Comparison of ENCODE assay signal across 9 mouse cellular contexts in genomic region chr16:17776828-17777227, GRCm38 (mm10). TPM values are rescaled to one million over a fixed set of nuclear protein-coding genes. Genes with fewer than 3 reads are reported as not detected.
DNase-seq lines count a peak whose midpoint lies in the region; ATAC-seq and TF ChIP-seq lines count a peak whose summit lies in the region.
"Had no signal": no experiment of that assay in that cellular context is flagged by ENCODE, and none has a peak within 500 bp of the region (broad histone marks: within the 10 kb centered on the region; RNA-seq: fewer than 3 reads in every experiment).

No protein-coding gene starts in this region.

- no peaks in the 10 kb centered on the region for H3K9me3 ChIP-seq in forebrain, embryonic 14.5 days (replicated peaks; ENCODE audit: control insufficient read depth, low read length)
- H3K9me3 ChIP-seq in forebrain, embryonic 12.5 days: no peaks in the 10 kb centered on the region
- no peaks in the 10 kb centered on the region for H3K9me3 ChIP-seq in midbrain, embryonic 11.5 days (ENCODE audit: control insufficient read depth, low read length)
- H3K9me3 ChIP-seq in midbrain, embryonic 15.5 days: no peaks in the 10 kb centered on the region
- H3K9me3 ChIP-seq: neural tube, embryonic 12.5 days had no signal

- H3K4me1 ChIP-seq in forebrain, embryonic 14.5 days (ENCODE audit: control insufficient read depth, insufficient read depth, low read length): no peaks in the 10 kb centered on the region
- H3K4me1 ChIP-seq in forebrain, embryonic 12.5 days: no peaks in the 10 kb centered on the region
- H3K4me1 ChIP-seq in midbrain, embryonic 11.5 days (ENCODE audit: control insufficient read depth, insufficient read depth, low read length): no peaks in the 10 kb centered on the region
- no peaks in the 10 kb centered on the region for H3K4me1 ChIP-seq in midbrain, embryonic 15.5 days
- no peaks in the 10 kb centered on the region for H3K4me1 ChIP-seq in bone marrow, adult 2 months (ENCODE audit: control insufficient read depth, insufficient read depth, low read length)
- H3K4me1 ChIP-seq: neural tube, embryonic 12.5 days had no signal

- TF ChIP-seq POLR2A in bone marrow, adult 2 months (IDR thresholded peaks at IDR 0.05; ENCODE audit: borderline replicate concordance, control insufficient read depth, low read depth, low read length): no peak

- H3K4me2 ChIP-seq in forebrain, embryonic 14.5 days (ENCODE audit: low read length): no peak overlapping the region
- H3K4me2 ChIP-seq in forebrain, embryonic 12.5 days: no peak overlapping the region
- H3K4me2 ChIP-seq in midbrain, embryonic 11.5 days: no peak overlapping the region
- H3K4me2 ChIP-seq in midbrain, embryonic 15.5 days: no peak overlapping the region
- H3K4me2 ChIP-seq: neural tube, embryonic 12.5 days had no signal

- 65% methylated on average over 11 of the region's 11 CpGs for WGBS in forebrain, embryonic 14.5 days
- 65% methylated on average over 11 of the region's 11 CpGs for WGBS in forebrain, embryonic 12.5 days
- WGBS in midbrain, embryonic 11.5 days: 63% methylated on average over 11 of the region's 11 CpGs
- WGBS in midbrain, embryonic 15.5 days: 66% methylated on average over 11 of the region's 11 CpGs
- WGBS in bone marrow, adult 2 months: 75% methylated on average over 11 of the region's 11 CpGs

- peaks cover 65% of the 10 kb centered on the region for H3K36me3 ChIP-seq in forebrain, embryonic 14.5 days (ENCODE audit: control insufficient read depth, insufficient read depth, low read length)
- peaks cover 70% of the 10 kb centered on the region for H3K36me3 ChIP-seq in forebrain, embryonic 12.5 days (replicated peaks)
- peaks cover 4% of the 10 kb centered on the region; the same call in 1 of the 2 replicates for H3K36me3 ChIP-seq in midbrain, embryonic 11.5 days (ENCODE audit: control insufficient read depth, insufficient read depth, low read length)
- H3K36me3 ChIP-seq in midbrain, embryonic 15.5 days (replicated peaks): peaks cover 32% of the 10 kb centered on the region

- H3K9ac ChIP-seq in forebrain, embryonic 14.5 days (ENCODE audit: low read length): no peak overlapping the region
- no peak overlapping the region for H3K9ac ChIP-seq in forebrain, embryonic 12.5 days
- no peak overlapping the region for H3K9ac ChIP-seq in midbrain, embryonic 11.5 days (ENCODE audit: low read length)
- no peak overlapping the region for H3K9ac ChIP-seq in midbrain, embryonic 15.5 days
- H3K9ac ChIP-seq: neural tube, embryonic 12.5 days had no signal

- peak; percentile 27 for DNase-seq in forebrain, embryonic 14.5 days (ENCODE audit: low spot score)
- peak; percentile 88 for DNase-seq in midbrain, embryonic 11.5 days (ENCODE audit: low spot score, missing footprints)
- peak; percentile 54 for DNase-seq in lung, postnatal 14 days
- no peak for DNase-seq in left cerebral cortex, adult 11 months (ENCODE audit: low spot score)
- DNase-seq in frontal cortex, postnatal 10 days (ENCODE audit: low spot score in 2 of 2): no peak

- peak; percentile 43 for TF ChIP-seq CTCF in bone marrow, adult 2 months (IDR thresholded peaks at IDR 0.05; ENCODE audit: control insufficient read depth, insufficient read depth, low read length)

- H3K4me3 ChIP-seq in forebrain, embryonic 14.5 days (ENCODE audit: low read depth, low read length): no peak overlapping the region
- no peak overlapping the region for H3K4me3 ChIP-seq in forebrain, embryonic 12.5 days (replicated peaks)
- no peak overlapping the region for H3K4me3 ChIP-seq in midbrain, embryonic 11.5 days (ENCODE audit: low read depth, low read length)
- H3K4me3 ChIP-seq in midbrain, embryonic 15.5 days: no peak overlapping the region
- no peak overlapping the region for H3K4me3 ChIP-seq in bone marrow, adult 2 months (replicated peaks; ENCODE audit: control insufficient read depth, low read depth, low read length)
- H3K4me3 ChIP-seq: neural tube, embryonic 12.5 days had no signal

- ATAC-seq in forebrain, embryonic 14.5 days: no peak
- ATAC-seq in forebrain, embryonic 12.5 days (ENCODE audit: low FRiP score): no peak
- no peak for ATAC-seq in midbrain, embryonic 11.5 days (ENCODE audit: low FRiP score)
- ATAC-seq in midbrain, embryonic 15.5 days (replicated peaks): no peak

- H3K27me3 ChIP-seq in forebrain, embryonic 14.5 days (replicated peaks; ENCODE audit: control insufficient read depth, insufficient read depth, low read length): no peaks in the 10 kb centered on the region
- no peaks in the 10 kb centered on the region for H3K27me3 ChIP-seq in forebrain, embryonic 12.5 days
- H3K27me3 ChIP-seq in midbrain, embryonic 11.5 days (ENCODE audit: control insufficient read depth, insufficient read depth, low read length): no peaks in the 10 kb centered on the region
- H3K27me3 ChIP-seq in midbrain, embryonic 15.5 days (replicated peaks): no peaks in the 10 kb centered on the region
- H3K27me3 ChIP-seq: neural tube, embryonic 12.5 days had no signal

- no peak overlapping the region for H3K27ac ChIP-seq in forebrain, embryonic 14.5 days (ENCODE audit: low read depth, low read length)
- H3K27ac ChIP-seq in forebrain, embryonic 12.5 days: no peak overlapping the region
- H3K27ac ChIP-seq in midbrain, embryonic 11.5 days (ENCODE audit: low read depth, low read length): no peak overlapping the region
- no peak overlapping the region for H3K27ac ChIP-seq in midbrain, embryonic 15.5 days
- no peak overlapping the region for H3K27ac ChIP-seq in bone marrow, adult 2 months (ENCODE audit: control insufficient read depth, insufficient read depth, low read depth, low read length, poor library complexity)
- H3K27ac ChIP-seq: neural tube, embryonic 12.5 days had no signal

RNA-seq across cellular contexts. Expression of gene Klhl22, which starts 17.4 kb away (rescaled TPM):
- 68.2 and 71.9 TPM in 2 replicates for polyA plus RNA-seq in forebrain, embryonic 14.5 days (2014; fragmentation: Nextera tagmentation; extraction: Ambion mirVana)
- polyA plus RNA-seq in forebrain, embryonic 12.5 days (2016; fragmentation: Nextera tagmentation; extraction: Ambion mirVana): 49.7 and 50.4 TPM in 2 replicates
- polyA plus RNA-seq in midbrain, embryonic 11.5 days (2014; fragmentation: Nextera tagmentation; extraction: Ambion mirVana): 38.7 and 39.5 TPM in 2 replicates
- 93.2 and 93.4 TPM in 2 replicates for polyA plus RNA-seq in midbrain, embryonic 15.5 days (2015; fragmentation: Nextera tagmentation; extraction: Ambion mirVana)
- 5.7 and 7.8 TPM in 2 replicates for polyA plus RNA-seq in bone marrow, adult 2 months (2011; ENCODE audit: insufficient read depth, insufficient read length, low replicate concordance, missing spikeins)

RNA-seq across cellular contexts. Expression of gene Scarf2, which starts 20.3 kb away (rescaled TPM):
- 0.89 and 1.1 TPM in 2 replicates for polyA plus RNA-seq in forebrain, embryonic 14.5 days (2014; fragmentation: Nextera tagmentation; extraction: Ambion mirVana)
- polyA plus RNA-seq in forebrain, embryonic 12.5 days (2016; fragmentation: Nextera tagmentation; extraction: Ambion mirVana): 5.3 and 7.3 TPM in 2 replicates
- 3.8 and 4.4 TPM in 2 replicates for polyA plus RNA-seq in midbrain, embryonic 11.5 days (2014; fragmentation: Nextera tagmentation; extraction: Ambion mirVana)
- polyA plus RNA-seq in midbrain, embryonic 15.5 days (2015; fragmentation: Nextera tagmentation; extraction: Ambion mirVana): 1.7 and 2.6 TPM in 2 replicates
- 2.5 and 5.7 TPM in 2 replicates for polyA plus RNA-seq in bone marrow, adult 2 months (2011; ENCODE audit: insufficient read depth, insufficient read length, low replicate concordance, missing spikeins)

RNA-seq across cellular contexts. Expression of gene Med15, which starts 44.1 kb away (rescaled TPM):
- 23.4 and 31.8 TPM in 2 replicates for polyA plus RNA-seq in forebrain, embryonic 14.5 days (2014; fragmentation: Nextera tagmentation; extraction: Ambion mirVana)
- 45.1 and 46.7 TPM in 2 replicates for polyA plus RNA-seq in forebrain, embryonic 12.5 days (2016; fragmentation: Nextera tagmentation; extraction: Ambion mirVana)
- 28.9 and 29.4 TPM in 2 replicates for polyA plus RNA-seq in midbrain, embryonic 11.5 days (2014; fragmentation: Nextera tagmentation; extraction: Ambion mirVana)
- polyA plus RNA-seq in midbrain, embryonic 15.5 days (2015; fragmentation: Nextera tagmentation; extraction: Ambion mirVana): 53.2 and 59.4 TPM in 2 replicates
- 22.5 and 38.0 TPM in 2 replicates for polyA plus RNA-seq in bone marrow, adult 2 months (2011; ENCODE audit: insufficient read depth, insufficient read length, low replicate concordance, missing spikeins)

RNA-seq across cellular contexts. Expression of gene B830017H08Rik, which starts 56.1 kb away (rescaled TPM):
- 1.0 and 1.5 TPM in 2 replicates for polyA plus RNA-seq in forebrain, embryonic 14.5 days (2014; fragmentation: Nextera tagmentation; extraction: Ambion mirVana)
- not detected in 2 replicates for polyA plus RNA-seq in forebrain, embryonic 12.5 days (2016; fragmentation: Nextera tagmentation; extraction: Ambion mirVana)
- polyA plus RNA-seq in midbrain, embryonic 11.5 days (2014; fragmentation: Nextera tagmentation; extraction: Ambion mirVana): 0.21 and 0.37 TPM in 2 replicates
- polyA plus RNA-seq in midbrain, embryonic 15.5 days (2015; fragmentation: Nextera tagmentation; extraction: Ambion mirVana): 3.5 and 4.9 TPM in 2 replicates
- polyA plus RNA-seq in bone marrow, adult 2 months (2011; ENCODE audit: insufficient read depth, insufficient read length, low replicate concordance, missing spikeins): not detected in 2 replicates

Comparison
In these comparisons a context has a peak if more than half of its experiments do, and no peak if none do; other contexts are left out.
1. DNase-seq: peak in forebrain, embryonic 14.5 days (single experiment), midbrain, embryonic 11.5 days (single experiment) and lung, postnatal 14 days (single experiment); none in left cerebral cortex, adult 11 months (single experiment) and frontal cortex, postnatal 10 days (0 of 2).